Mouse (Mus musculus): ENCODE data around the gene Bzw2. TPM values are rescaled to one million over a fixed set of nuclear protein-coding genes. Genes with fewer than 3 reads are reported as not detected.

Gene Bzw2
- polyA plus RNA-seq, 1 experiment from 2014 or later, result 291 TPM

DNA sequence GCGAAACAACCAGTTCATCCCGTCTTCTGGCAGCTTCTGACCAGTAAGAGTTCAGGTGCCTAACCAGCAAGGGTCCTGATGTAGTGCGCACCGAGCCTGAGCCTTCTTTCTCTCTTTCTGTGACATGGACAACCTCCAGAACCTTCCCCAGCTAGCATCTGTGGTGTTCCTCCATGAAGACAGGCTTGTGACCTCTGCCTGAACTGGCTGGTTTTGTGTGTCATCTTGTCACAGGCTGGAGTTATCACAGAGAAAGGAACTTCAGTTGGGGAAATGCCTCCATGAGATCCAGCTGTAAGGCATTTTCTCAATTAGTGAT, 54.3 kb downstream of the Bzw2 start:
- no peaks in the 10 kb centered on the region for H3K9me3 ChIP-seq (ENCODE audit: control insufficient read depth, low read length)
- no peak overlapping the region for H3K9ac ChIP-seq (ENCODE audit: low read length)
- H3K27ac ChIP-seq (ENCODE audit: low read depth, low read length), result no peak overlapping the region
- ATAC-seq (ENCODE audit: insufficient read depth, low FRiP score, low TSS enrichment) (no peak), DNase-seq (ENCODE audit: low spot score) (no peak)
- H3K4me3 ChIP-seq (ENCODE audit: low read depth, low read length), result no peak overlapping the region
- no peaks in the 10 kb centered on the region for H3K4me1 ChIP-seq (ENCODE audit: control insufficient read depth, insufficient read depth, low read length)
- H3K36me3 ChIP-seq (ENCODE audit: control insufficient read depth, insufficient read depth, low read length), result peaks cover 23% of the 10 kb centered on the region
- 95% methylated on average over 4 of the region's 4 CpGs for WGBS
- H3K4me2 ChIP-seq (ENCODE audit: low read depth), result no peak overlapping the region
- H3K27me3 ChIP-seq (ENCODE audit: control insufficient read depth, insufficient read depth, low read length), result no peaks in the 10 kb centered on the region

DNA sequence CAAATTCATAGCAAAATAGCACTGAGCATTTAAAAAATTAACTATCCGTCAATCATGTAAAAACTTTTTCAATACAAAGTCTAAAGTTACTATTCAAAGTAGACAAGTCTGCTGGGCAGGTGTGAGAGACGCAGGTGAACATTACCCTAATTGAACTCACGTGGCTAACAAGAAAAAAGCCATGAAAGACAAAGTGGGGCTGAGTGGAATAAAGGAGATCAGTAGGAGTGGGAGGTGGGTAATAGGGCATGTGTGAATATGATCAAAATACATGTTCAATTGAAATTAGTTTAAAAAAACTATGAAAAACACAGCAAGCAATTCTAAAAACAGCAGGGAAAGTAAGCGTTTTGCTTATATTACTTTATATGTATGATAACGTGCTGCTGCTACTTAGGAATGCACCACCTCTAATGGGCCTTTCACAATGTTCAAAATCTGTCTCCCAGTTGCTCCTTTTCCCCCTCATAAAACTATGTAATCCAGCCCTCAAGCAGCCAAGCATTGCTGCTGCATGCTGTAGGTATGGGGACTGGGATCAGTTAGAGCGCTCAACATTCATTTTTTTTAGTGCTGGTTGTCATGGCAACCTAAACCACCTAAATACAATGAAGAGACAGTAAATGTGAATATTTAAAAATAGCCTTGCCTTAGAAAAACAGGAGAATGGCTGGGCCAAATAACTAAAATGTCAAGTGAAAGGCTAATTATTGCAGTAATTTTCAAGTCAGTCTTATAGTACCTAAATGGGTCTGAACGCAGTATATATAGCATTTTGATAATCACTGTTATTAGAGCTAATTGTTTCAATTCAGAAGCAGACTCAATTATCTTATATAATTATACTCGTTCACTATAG, 54.9 kb downstream of the Bzw2 start:
- H3K9me3 ChIP-seq (ENCODE audit: control insufficient read depth, low read length), result no peaks in the 10 kb centered on the region
- DNase-seq (ENCODE audit: low spot score) (no peak), ATAC-seq (ENCODE audit: insufficient read depth, low FRiP score, low TSS enrichment) (no peak)
- H3K27me3 ChIP-seq (ENCODE audit: control insufficient read depth, insufficient read depth, low read length), result no peaks in the 10 kb centered on the region
- H3K36me3 ChIP-seq (ENCODE audit: control insufficient read depth, insufficient read depth, low read length), result peaks cover 18% of the 10 kb centered on the region
- no peak overlapping the region for H3K9ac ChIP-seq (ENCODE audit: low read length)
- 95% methylated on average over 8 of the region's 8 CpGs for WGBS
- H3K4me2 ChIP-seq (ENCODE audit: low read depth), result no peak overlapping the region
- H3K27ac ChIP-seq (ENCODE audit: low read depth, low read length), result no peak overlapping the region
- H3K4me1 ChIP-seq (ENCODE audit: control insufficient read depth, insufficient read depth, low read length), result no peaks in the 10 kb centered on the region
- H3K4me3 ChIP-seq (ENCODE audit: low read depth, low read length), result no peak overlapping the region

DNA sequence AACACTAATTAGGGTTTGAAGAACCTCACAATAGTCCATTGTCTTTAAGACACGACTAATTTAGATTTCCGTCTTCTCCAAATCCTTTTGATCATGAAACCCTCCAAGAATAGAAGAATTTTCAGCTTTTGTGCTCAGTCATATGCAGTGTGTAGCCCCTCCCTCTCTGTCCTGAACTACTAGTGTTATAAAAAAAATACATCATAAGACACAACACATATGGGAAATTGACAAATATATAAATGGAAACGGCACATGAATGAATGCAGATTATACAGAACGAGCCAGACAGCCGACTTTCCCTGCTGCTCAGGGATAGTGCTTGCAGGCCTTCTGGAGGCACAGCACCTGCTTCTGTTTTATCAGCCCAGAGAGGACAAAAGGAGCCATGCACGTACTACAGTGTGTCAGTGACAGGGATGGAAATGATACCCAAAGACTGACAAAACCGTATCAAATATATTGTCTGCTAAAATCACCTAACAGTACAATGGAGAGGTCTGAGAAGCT, 62.5 kb downstream of the Bzw2 start:
- Histone ChIP-seq H3K36me3 (ENCODE audit: control insufficient read depth, insufficient read depth, low read length) (no peaks in the 10 kb centered on the region), H3K9ac (ENCODE audit: low read length) (no peak overlapping the region), H3K9me3 (ENCODE audit: control insufficient read depth, low read length) (no peaks in the 10 kb centered on the region), H3K27ac (ENCODE audit: low read depth, low read length) (no peak overlapping the region), H3K4me1 (ENCODE audit: control insufficient read depth, insufficient read depth, low read length) (no peaks in the 10 kb centered on the region), H3K4me3 (ENCODE audit: low read depth, low read length) (no peak overlapping the region), H3K4me2 (ENCODE audit: low read depth) (no peak overlapping the region), H3K27me3 (ENCODE audit: control insufficient read depth, insufficient read depth, low read length) (no peaks in the 10 kb centered on the region)
- no peak for ATAC-seq (ENCODE audit: insufficient read depth, low FRiP score, low TSS enrichment)
- 85% methylated on average over 7 of the region's 7 CpGs for WGBS
- DNase-seq (ENCODE audit: low spot score), result no peak

DNA sequence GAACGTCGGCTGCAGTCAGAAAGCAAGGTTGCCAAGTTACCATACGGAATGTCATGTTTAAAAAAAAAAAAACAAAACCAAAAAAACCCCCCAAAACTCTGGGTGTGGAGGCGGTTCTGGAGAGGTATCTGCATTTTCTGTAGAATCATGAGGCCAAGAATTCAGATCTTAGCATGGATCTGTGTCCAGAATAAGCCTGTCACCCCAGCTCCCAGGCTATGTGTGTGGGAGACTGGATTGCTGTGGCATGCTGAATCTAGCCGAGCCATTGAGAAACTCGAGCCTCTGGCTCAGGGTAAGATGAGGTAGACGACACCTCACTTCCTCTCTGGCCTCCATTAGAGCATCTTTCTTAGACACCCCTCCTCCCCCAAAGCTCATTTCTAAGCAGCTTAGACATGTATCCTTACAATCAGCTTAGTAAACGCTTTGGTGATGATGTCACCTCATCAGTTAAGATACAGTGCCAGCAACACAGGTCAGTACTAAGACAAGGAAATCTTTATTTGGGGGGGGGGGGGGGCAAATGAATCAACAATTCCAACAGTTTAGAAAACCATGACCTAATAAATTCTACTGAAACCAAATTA, 64.7 kb downstream of the Bzw2 start:
- H3K27ac ChIP-seq (ENCODE audit: low read depth, low read length), result no peak overlapping the region
- H3K36me3 ChIP-seq (ENCODE audit: control insufficient read depth, insufficient read depth, low read length), result no peaks in the 10 kb centered on the region
- DNase-seq (ENCODE audit: low spot score) (no peak), ATAC-seq (ENCODE audit: insufficient read depth, low FRiP score, low TSS enrichment) (no peak)
- no peaks in the 10 kb centered on the region for H3K4me1 ChIP-seq (ENCODE audit: control insufficient read depth, insufficient read depth, low read length)
- H3K4me2 ChIP-seq (ENCODE audit: low read depth), result no peak overlapping the region
- WGBS, result 88% methylated on average over 8 of the region's 8 CpGs
- no peaks in the 10 kb centered on the region for H3K9me3 ChIP-seq (ENCODE audit: control insufficient read depth, low read length)
- H3K27me3 ChIP-seq (ENCODE audit: control insufficient read depth, insufficient read depth, low read length), result no peaks in the 10 kb centered on the region
- H3K4me3 ChIP-seq (ENCODE audit: low read depth, low read length), result no peak overlapping the region
- no peak overlapping the region for H3K9ac ChIP-seq (ENCODE audit: low read length)

DNA sequence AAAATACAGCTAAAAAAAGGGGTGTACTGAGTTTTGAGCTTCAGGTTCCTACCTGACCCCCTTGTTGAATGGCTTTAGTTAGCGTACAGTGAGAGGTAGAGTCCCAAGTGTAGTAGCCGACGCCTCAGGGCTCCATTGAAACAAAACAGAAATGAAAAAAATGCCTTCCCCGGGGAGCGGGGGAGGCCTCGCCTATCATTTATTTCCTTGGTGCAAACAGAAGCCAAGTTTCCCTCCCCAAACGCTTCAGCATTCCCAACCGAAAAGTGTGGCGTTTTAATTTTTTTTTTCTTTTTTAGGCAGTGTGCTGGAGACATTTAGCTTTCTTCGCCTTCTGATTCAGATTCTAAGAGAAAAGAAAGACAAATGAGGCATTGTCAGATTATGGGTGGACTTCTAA, 65.9 kb downstream of the Bzw2 start:
- WGBS, result 95% methylated on average over 10 of the region's 10 CpGs
- Histone ChIP-seq H3K4me2 (ENCODE audit: low read depth) (no peak overlapping the region), H3K9ac (ENCODE audit: low read length) (no peak overlapping the region), H3K4me3 (ENCODE audit: low read depth, low read length) (no peak overlapping the region), H3K27me3 (ENCODE audit: control insufficient read depth, insufficient read depth, low read length) (no peaks in the 10 kb centered on the region), H3K9me3 (ENCODE audit: control insufficient read depth, low read length) (no peaks in the 10 kb centered on the region), H3K4me1 (ENCODE audit: control insufficient read depth, insufficient read depth, low read length) (no peaks in the 10 kb centered on the region), H3K36me3 (ENCODE audit: control insufficient read depth, insufficient read depth, low read length) (no peaks in the 10 kb centered on the region), H3K27ac (ENCODE audit: low read depth, low read length) (no peak overlapping the region)
- ATAC-seq (ENCODE audit: insufficient read depth, low FRiP score, low TSS enrichment) (no peak), DNase-seq (ENCODE audit: low spot score) (no peak)

DNA sequence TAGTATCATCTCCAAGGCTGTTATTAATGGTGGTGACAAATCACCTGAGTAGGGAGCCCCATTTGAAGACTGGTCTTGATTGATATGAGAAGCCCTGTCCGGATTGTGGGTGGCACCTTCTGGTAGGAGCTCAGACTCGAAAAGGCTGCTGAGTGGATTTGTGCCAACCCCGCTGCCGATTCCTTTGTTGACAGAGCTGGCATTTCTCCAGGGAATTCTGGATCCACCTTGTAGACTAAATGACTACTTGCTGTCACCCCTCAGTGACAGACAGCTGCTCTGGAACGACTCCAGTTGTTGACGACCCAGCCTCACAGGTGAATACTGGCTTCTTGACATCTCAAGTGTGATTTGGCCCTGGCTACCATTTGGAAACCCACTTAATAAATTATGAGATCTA, 68.7 kb downstream of the Bzw2 start:
- H3K9me3 ChIP-seq (ENCODE audit: control insufficient read depth, low read length), result no peaks in the 10 kb centered on the region
- H3K9ac ChIP-seq (ENCODE audit: low read length), result no peak overlapping the region
- H3K4me1 ChIP-seq (ENCODE audit: control insufficient read depth, insufficient read depth, low read length), result no peaks in the 10 kb centered on the region
- ATAC-seq (ENCODE audit: insufficient read depth, low FRiP score, low TSS enrichment) (no peak), DNase-seq (ENCODE audit: low spot score) (no peak)
- H3K36me3 ChIP-seq (ENCODE audit: control insufficient read depth, insufficient read depth, low read length), result no peaks in the 10 kb centered on the region
- no peak overlapping the region for H3K4me3 ChIP-seq (ENCODE audit: low read depth, low read length)
- WGBS, result 88% methylated on average over 6 of the region's 6 CpGs
- H3K27ac ChIP-seq (ENCODE audit: low read depth, low read length), result no peak overlapping the region
- H3K27me3 ChIP-seq (ENCODE audit: control insufficient read depth, insufficient read depth, low read length), result no peaks in the 10 kb centered on the region
- H3K4me2 ChIP-seq (ENCODE audit: low read depth), result no peak overlapping the region

DNA sequence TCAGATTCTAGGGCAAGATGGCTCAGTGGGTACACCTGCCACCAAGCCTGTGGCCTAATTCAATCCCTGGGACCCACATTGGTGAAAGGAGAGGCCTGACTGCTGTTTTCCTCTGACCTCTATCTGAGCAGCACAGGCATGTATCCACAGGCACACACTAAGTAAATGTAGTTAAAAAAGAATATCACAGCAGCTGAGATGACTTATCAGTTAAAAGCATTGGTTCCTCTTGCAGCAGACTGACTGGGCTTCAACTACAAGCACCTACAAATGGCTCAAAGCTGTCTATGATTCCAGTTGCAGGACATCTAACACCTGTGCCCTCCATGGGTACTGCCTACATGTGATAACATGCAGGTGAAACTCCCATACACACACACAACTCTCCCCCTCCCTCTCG, 69.1 kb downstream of the Bzw2 start:
- DNase-seq (ENCODE audit: low spot score) (no peak), ATAC-seq (ENCODE audit: insufficient read depth, low FRiP score, low TSS enrichment) (no peak)
- Histone ChIP-seq H3K36me3 (ENCODE audit: control insufficient read depth, insufficient read depth, low read length) (no peaks in the 10 kb centered on the region), H3K27ac (ENCODE audit: low read depth, low read length) (no peak overlapping the region), H3K9ac (ENCODE audit: low read length) (no peak overlapping the region), H3K4me3 (ENCODE audit: low read depth, low read length) (no peak overlapping the region), H3K4me1 (ENCODE audit: control insufficient read depth, insufficient read depth, low read length) (no peaks in the 10 kb centered on the region), H3K27me3 (ENCODE audit: control insufficient read depth, insufficient read depth, low read length) (no peaks in the 10 kb centered on the region), H3K9me3 (ENCODE audit: control insufficient read depth, low read length) (no peaks in the 10 kb centered on the region), H3K4me2 (ENCODE audit: low read depth) (no peak overlapping the region)
- 89% methylated on average over 1 of the region's 1 CpGs for WGBS

DNA sequence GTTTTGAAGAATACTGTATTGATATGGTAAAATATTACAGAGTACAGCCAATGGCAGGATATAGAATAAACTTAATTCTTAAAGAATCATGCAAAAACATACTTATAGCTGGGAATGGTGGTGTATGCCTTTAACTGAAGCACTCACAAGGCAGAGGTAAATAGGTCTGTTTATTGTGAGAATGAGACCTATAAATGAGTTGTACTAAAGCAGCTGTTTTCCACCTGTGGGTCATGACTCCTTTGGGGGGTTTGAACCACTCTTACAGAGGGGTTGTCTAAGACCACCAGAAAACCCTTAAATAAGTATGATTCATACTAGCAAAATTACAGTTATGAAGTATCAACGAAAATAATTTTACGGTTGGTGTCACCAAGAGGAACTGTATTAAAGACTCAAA, 72.5 kb downstream of the Bzw2 start:
- no peak overlapping the region for H3K27ac ChIP-seq (ENCODE audit: low read depth, low read length)
- H3K9me3 ChIP-seq (ENCODE audit: control insufficient read depth, low read length), result no peaks in the 10 kb centered on the region
- H3K27me3 ChIP-seq (ENCODE audit: control insufficient read depth, insufficient read depth, low read length), result no peaks in the 10 kb centered on the region
- ATAC-seq (ENCODE audit: insufficient read depth, low FRiP score, low TSS enrichment) (no peak), DNase-seq (ENCODE audit: low spot score) (no peak)
- no peaks in the 10 kb centered on the region for H3K4me1 ChIP-seq (ENCODE audit: control insufficient read depth, insufficient read depth, low read length)
- WGBS, result 94% methylated on average over 2 of the region's 2 CpGs
- H3K4me2 ChIP-seq (ENCODE audit: low read depth), result no peak overlapping the region
- H3K4me3 ChIP-seq (ENCODE audit: low read depth, low read length), result no peak overlapping the region
- no peak overlapping the region for H3K9ac ChIP-seq (ENCODE audit: low read length)
- no peaks in the 10 kb centered on the region for H3K36me3 ChIP-seq (ENCODE audit: control insufficient read depth, insufficient read depth, low read length)

Measured in neural tube, embryonic 11.5 days (tissue).